Mouse (Mus musculus) megakaryocyte, embryonic 14.5 days (primary cell): ENCODE measurements around the gene Clec4d.

Experiments used
- FLI1 ChIP-seq: IDR thresholded peaks from 2 replicates; pipeline ENCODE4 v1.6.1; 2012; ENCODE audit warnings: low read length, inconsistent platforms, mixed read lengths
- GATA1 ChIP-seq: IDR thresholded peaks from 3 replicates; pipeline ENCODE4 v1.6.1; 2012; ENCODE audit warnings: mixed read lengths, low read length, inconsistent platforms, borderline replicate concordance

GRCm38 (mm10) chr6:123244201-123244600 lies 17.7 kb upstream of the Clec4d start:
- no peak for TF ChIP-seq FLI1
- no peak for TF ChIP-seq GATA1
